Mouse (Mus musculus) layer of hippocampus, postnatal 25 days (tissue): ENCODE data around the gene Cog4. TPM values are rescaled to one million over a fixed set of nuclear protein-coding genes. Genes with fewer than 3 reads are reported as not detected.
"Not testable (repeated sequence)": the region's sequence is repeated elsewhere in the genome, so short reads cannot be mapped to it uniquely, and the experiment has no call there.

ENCODE experiments used
- DNase-seq, 2 experiments: peaks; one replicate each; pipeline ENCODE4 v3.0.0; 2022; ENCODE audit warnings: mixed read lengths in 2 of 2, low spot score in 1 of 2; ENCODE audit errors: extremely low spot score in 1 of 2
- total RNA-seq, 2 experiments: library from RNA; stranded (reverse); gene quantifications; 2 replicates each; pipeline ENCODE4 v1.2.3; 2021

The Cog4 gene
- total RNA-seq, 2 experiments from 2014 or later = 61.1 to 64.0 TPM

GRCm38 (mm10) chr8:110824861-110825260 lies 21.5 kb upstream of the Cog4 start:
- DNase-seq = no peak

GRCm38 (mm10) chr8:110828511-110828910 lies 17.9 kb upstream of the Cog4 start:
- no peak for DNase-seq

GRCm38 (mm10) chr8:110831956-110832355 lies 14.4 kb upstream of the Cog4 start:
- DNase-seq = no peak

GRCm38 (mm10) chr8:110842012-110842574 lies 4.3 kb upstream of the Cog4 start:
- DNase-seq = no peak

GRCm38 (mm10) chr8:110843207-110843606 lies 3.2 kb upstream of the Cog4 start:
- no peak for DNase-seq

- DNase-seq = no peak
Measured at GRCm38 (mm10) chr8:110844941-110845340, 1.5 kb upstream of the Cog4 start.

- no peak for DNase-seq
Measured at GRCm38 (mm10) chr8:110845821-110846404, 487 bp upstream of the Cog4 start.

- no peak for DNase-seq
Measured at GRCm38 (mm10) chr8:110847171-110847549, 760 bp downstream of the Cog4 start.

- no peak for DNase-seq
Measured at GRCm38 (mm10) chr8:110847645-110848495, 1.5 kb downstream of the Cog4 start.

GRCm38 (mm10) chr8:110851186-110851585 lies 4.8 kb downstream of the Cog4 start:
- DNase-seq = no peak

GRCm38 (mm10) chr8:110856073-110856472 lies 9.7 kb downstream of the Cog4 start:
- DNase-seq = not testable (repeated sequence)

GRCm38 (mm10) chr8:110856760-110857461 lies 10.5 kb downstream of the Cog4 start:
- DNase-seq = no peak

- DNase-seq = no peak
Measured at GRCm38 (mm10) chr8:110859651-110860501, 13.5 kb downstream of the Cog4 start.

GRCm38 (mm10) chr8:110861347-110862025 lies 15.1 kb downstream of the Cog4 start:
- DNase-seq = not testable (repeated sequence)

GRCm38 (mm10) chr8:110870501-110870900 lies 24.1 kb downstream of the Cog4 start:
- DNase-seq = no peak

GRCm38 (mm10) chr8:110877862-110878261 lies 31.5 kb downstream of the Cog4 start:
- no peak for DNase-seq

- no peak for DNase-seq
Measured at GRCm38 (mm10) chr8:110881741-110882310, 35.4 kb downstream of the Cog4 start.

GRCm38 (mm10) chr8:110883824-110884223 lies 37.4 kb downstream of the Cog4 start:
- no peak for DNase-seq

GRCm38 (mm10) chr8:110886634-110887033 lies 40.2 kb downstream of the Cog4 start:
- no peak for DNase-seq
